Mouse (Mus musculus) stomach, embryonic 16.5 days (tissue): Measurements from ENCODE around the gene Serf1. TPM values are rescaled to one million over a fixed set of nuclear protein-coding genes. Genes with fewer than 3 reads are reported as not detected.

ENCODE experiments used
- ATAC-seq: fragments of 200-750 bp; cut with Nextera tagmentation; 2 replicates; pipeline ENCODE4 v1.8.0; 2017; ENCODE audit warnings: moderate number of reproducible peaks, moderate TSS enrichment; ENCODE audit not compliant: insufficient read depth, low FRiP score
- H3K27ac ChIP-seq: fragments of 300-500 bp; sonication (generic); 2 replicates; pipeline ENCODE4 v1.5.1; 2014; ENCODE audit warnings: low read length
- H3K27me3 ChIP-seq: fragments of 300-500 bp; sonication (generic); 2 replicates; pipeline ENCODE4 v1.6.1; 2014; ENCODE audit warnings: low read length, control low read depth, mixed read lengths; ENCODE audit not compliant: control insufficient read depth, insufficient read depth
- H3K36me3 ChIP-seq: fragments of 300-500 bp; sonication (generic); 2 replicates; pipeline ENCODE4 v1.6.1; 2014; ENCODE audit warnings: low read length; ENCODE audit not compliant: control insufficient read depth, insufficient read depth
- H3K4me1 ChIP-seq: fragments of 300-500 bp; sonication (generic); 2 replicates; pipeline ENCODE4 v1.6.1; 2014; ENCODE audit warnings: low read length, control low read depth, mixed read lengths; ENCODE audit not compliant: control insufficient read depth, insufficient read depth
- H3K4me2 ChIP-seq: fragments of 300-500 bp; sonication (generic); 2 replicates; pipeline ENCODE4 v1.6.1; 2014; ENCODE audit warnings: low read depth, low read length, mixed read lengths
- H3K4me3 ChIP-seq: fragments of 300-500 bp; sonication (generic); replicated peaks from 2 replicates; pipeline ENCODE4 v1.5.1; 2014; ENCODE audit warnings: mild to moderate bottlenecking, low read length
- H3K9ac ChIP-seq: fragments of 300-500 bp; sonication (generic); 2 replicates; pipeline ENCODE4 v1.6.1; 2014; ENCODE audit warnings: low read length
- H3K9me3 ChIP-seq: fragments of 300-500 bp; sonication (generic); replicated peaks from 2 replicates; pipeline ENCODE4 v1.6.1; 2016; ENCODE audit warnings: low read length, control low read depth; ENCODE audit not compliant: control insufficient read depth
- WGBS: fragments of 180-500 bp; shearing (Covaris S2); extraction: QIAGEN DNeasy Blood & Tissue Kit; methylation state at CpG from one replicate; pipeline ENCODE4 v1.1.7; 2014; 5-methylcytosine and 5-hydroxymethylcytosine counted together
- polyA plus RNA-seq: library from polyadenylated mRNA; unstranded; fragments of >200 nt; fragmentation: Nextera tagmentation; extraction: Ambion mirVana; gene quantifications from 2 replicates; pipeline ENCODE4 v1.2.1, GENCODE M21; 2015

Serf1 gene
- 114 and 132 TPM in 2 replicates for polyA plus RNA-seq

GRCm38 (mm10) chr13:100107652-100108472, at the start of gene Serf1:
Serf1 (plus strand) TSS chr13:100108012.
- H3K9ac ChIP-seq: peak within 1 kb of the TSS; percentile 84
- H3K4me3 ChIP-seq: peak within 1 kb of the TSS; percentile 65
- no peaks in the 10 kb centered on the region for H3K36me3 ChIP-seq
- H3K27ac ChIP-seq: peak within 1 kb of the TSS; percentile 73
- ATAC-seq: peak; percentile 89
- peak within 1 kb of the TSS; percentile 94 for H3K4me2 ChIP-seq
- no peaks in the 10 kb centered on the region for H3K9me3 ChIP-seq
- H3K4me1 ChIP-seq: peaks cover 11% of the 10 kb centered on the region
- under 1% methylated on average over 76 of the region's 76 CpGs for WGBS
- H3K27me3 ChIP-seq: no peaks in the 10 kb centered on the region

DNA sequence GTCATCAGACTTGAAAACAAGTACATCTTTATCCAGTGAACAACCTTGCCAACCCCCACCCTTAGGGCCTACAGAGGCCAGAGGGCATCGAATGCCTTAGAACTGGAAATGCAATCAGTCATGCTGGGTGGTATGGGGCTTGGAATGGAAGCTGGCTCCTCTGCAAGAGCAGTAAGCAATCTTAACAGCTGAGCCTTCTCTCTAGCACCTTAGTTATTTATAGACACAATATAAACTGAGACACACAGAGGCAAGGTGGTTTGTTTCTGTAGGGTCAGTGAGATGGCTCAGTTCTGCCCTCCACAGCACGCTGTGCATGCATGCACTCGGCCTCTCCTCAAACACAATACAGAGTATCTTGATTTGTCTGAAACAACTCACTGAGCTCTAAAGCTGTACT, 43.9 kb upstream of the Serf1 start:
- no peak overlapping the region for H3K9ac ChIP-seq
- H3K36me3 ChIP-seq: peaks cover 18% of the 10 kb centered on the region
- no peaks in the 10 kb centered on the region for H3K27me3 ChIP-seq
- H3K4me2 ChIP-seq: no peak overlapping the region
- no peaks in the 10 kb centered on the region for H3K4me1 ChIP-seq
- no peaks in the 10 kb centered on the region for H3K9me3 ChIP-seq
- 76% methylated on average over 3 of the region's 3 CpGs for WGBS
- no peak overlapping the region for H3K27ac ChIP-seq
- H3K4me3 ChIP-seq: no peak overlapping the region
- no peak for ATAC-seq

DNA sequence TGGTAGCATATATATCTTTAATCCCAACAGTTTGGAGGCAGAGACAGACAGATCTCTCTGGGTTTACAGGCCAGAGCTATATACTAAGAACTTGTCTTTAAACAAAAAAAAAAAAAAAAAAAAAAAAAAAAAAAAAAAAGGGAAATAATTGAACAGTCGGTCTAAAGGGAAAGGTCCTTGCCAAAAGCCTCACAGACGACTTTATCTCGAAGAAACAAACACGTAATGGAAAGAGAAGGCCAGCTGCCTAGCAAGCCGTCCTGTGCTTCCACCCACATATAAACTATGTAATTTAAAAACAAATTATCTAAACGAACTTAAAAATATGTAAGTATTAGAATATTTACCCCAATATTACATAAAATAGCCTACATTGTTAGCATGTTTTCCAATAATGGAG, 40.0 kb upstream of the Serf1 start:
- Histone ChIP-seq H3K36me3 (peaks cover 25% of the 10 kb centered on the region), H3K27ac (no peak overlapping the region), H3K9ac (no peak overlapping the region), H3K4me2 (no peak overlapping the region), H3K9me3 (no peaks in the 10 kb centered on the region), H3K4me1 (no peaks in the 10 kb centered on the region), H3K27me3 (no peaks in the 10 kb centered on the region), H3K4me3 (no peak overlapping the region)
- 81% methylated on average over 6 of the region's 6 CpGs for WGBS
- ATAC-seq: no peak

- no peak overlapping the region for H3K9ac ChIP-seq
- peaks cover 24% of the 10 kb centered on the region; the same call in 1 of the 2 replicates for H3K36me3 ChIP-seq
- ATAC-seq: no peak
- no peaks in the 10 kb centered on the region for H3K9me3 ChIP-seq
- 72% methylated on average over 8 of the region's 8 CpGs for WGBS
- H3K27me3 ChIP-seq: no peaks in the 10 kb centered on the region
- H3K4me2 ChIP-seq: no peak overlapping the region
- H3K4me3 ChIP-seq: no peak overlapping the region
- no peak overlapping the region for H3K27ac ChIP-seq
- no peaks in the 10 kb centered on the region for H3K4me1 ChIP-seq
Observed at GRCm38 (mm10) chr13:100071473-100071872, 36.3 kb upstream of the Serf1 start.

GRCm38 (mm10) chr13:100098808-100099207, 9.0 kb upstream of the Serf1 start:
- ATAC-seq: no peak
- no peak overlapping the region for H3K9ac ChIP-seq
- H3K27me3 ChIP-seq: no peaks in the 10 kb centered on the region
- no peak overlapping the region for H3K4me3 ChIP-seq
- peaks cover 11% of the 10 kb centered on the region for H3K4me1 ChIP-seq
- H3K4me2 ChIP-seq: no peak overlapping the region
- no peak overlapping the region for H3K27ac ChIP-seq
- WGBS: 87% methylated on average over 6 of the region's 6 CpGs
- peaks cover 11% of the 10 kb centered on the region for H3K36me3 ChIP-seq
- no peaks in the 10 kb centered on the region for H3K9me3 ChIP-seq

DNA sequence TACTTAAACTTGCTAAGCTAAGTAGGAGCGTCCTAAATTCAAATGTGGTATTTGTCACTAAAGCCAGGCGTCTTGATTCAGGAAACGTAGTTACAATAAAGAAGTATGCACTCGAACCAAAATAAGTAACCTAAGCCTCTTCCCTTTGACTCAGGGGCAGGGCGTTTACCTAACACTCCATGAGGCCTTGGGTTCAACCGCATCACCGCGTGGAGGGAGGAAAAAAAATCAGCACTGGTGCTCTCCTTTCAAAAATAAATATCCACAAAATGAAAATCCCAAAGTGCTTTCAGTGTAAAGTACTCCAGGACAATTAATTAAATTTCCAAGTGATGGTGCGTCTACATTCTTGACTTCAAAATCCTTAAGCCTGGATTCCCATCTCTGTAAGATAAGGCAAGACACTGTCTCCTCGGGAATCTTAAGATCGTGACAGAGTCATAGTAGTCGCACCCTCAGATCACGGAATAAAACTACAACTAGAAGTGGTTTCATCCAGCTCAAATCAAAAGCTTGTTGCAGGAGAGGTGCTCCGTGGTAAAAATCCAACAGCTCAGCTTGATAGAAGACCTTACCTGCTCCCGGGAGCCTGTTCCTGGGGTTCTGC, 4.7 kb upstream of the Serf1 start:
- peak overlapping the region; percentile 71 for H3K4me2 ChIP-seq
- peaks cover 11% of the 10 kb centered on the region for H3K4me1 ChIP-seq
- WGBS: 3% methylated on average over 15 of the region's 15 CpGs
- peak overlapping the region; percentile 80 for H3K27ac ChIP-seq
- peak overlapping the region; percentile 92 for H3K9ac ChIP-seq
- peak overlapping the region; percentile 94 for H3K4me3 ChIP-seq
- H3K36me3 ChIP-seq: no peaks in the 10 kb centered on the region
- no peaks in the 10 kb centered on the region for H3K9me3 ChIP-seq
- no peak for ATAC-seq
- no peaks in the 10 kb centered on the region for H3K27me3 ChIP-seq

GRCm38 (mm10) chr13:100103748-100104254, 4.0 kb upstream of the Serf1 start, which contains the start of gene Bdp1:
Bdp1 (minus strand) TSS chr13:100104070.
- Histone ChIP-seq H3K9me3 (no peaks in the 10 kb centered on the region), H3K9ac (peak within 1 kb of the TSS; percentile 92), H3K36me3 (no peaks in the 10 kb centered on the region), H3K4me1 (peaks cover 15% of the 10 kb centered on the region), H3K4me3 (peak within 1 kb of the TSS; percentile 94), H3K27me3 (no peaks in the 10 kb centered on the region), H3K4me2 (peak within 1 kb of the TSS; percentile 71), H3K27ac (peak within 1 kb of the TSS; percentile 80)
- 0% methylated on average over 44 of the region's 44 CpGs for WGBS
- peak; percentile 74 for ATAC-seq

DNA sequence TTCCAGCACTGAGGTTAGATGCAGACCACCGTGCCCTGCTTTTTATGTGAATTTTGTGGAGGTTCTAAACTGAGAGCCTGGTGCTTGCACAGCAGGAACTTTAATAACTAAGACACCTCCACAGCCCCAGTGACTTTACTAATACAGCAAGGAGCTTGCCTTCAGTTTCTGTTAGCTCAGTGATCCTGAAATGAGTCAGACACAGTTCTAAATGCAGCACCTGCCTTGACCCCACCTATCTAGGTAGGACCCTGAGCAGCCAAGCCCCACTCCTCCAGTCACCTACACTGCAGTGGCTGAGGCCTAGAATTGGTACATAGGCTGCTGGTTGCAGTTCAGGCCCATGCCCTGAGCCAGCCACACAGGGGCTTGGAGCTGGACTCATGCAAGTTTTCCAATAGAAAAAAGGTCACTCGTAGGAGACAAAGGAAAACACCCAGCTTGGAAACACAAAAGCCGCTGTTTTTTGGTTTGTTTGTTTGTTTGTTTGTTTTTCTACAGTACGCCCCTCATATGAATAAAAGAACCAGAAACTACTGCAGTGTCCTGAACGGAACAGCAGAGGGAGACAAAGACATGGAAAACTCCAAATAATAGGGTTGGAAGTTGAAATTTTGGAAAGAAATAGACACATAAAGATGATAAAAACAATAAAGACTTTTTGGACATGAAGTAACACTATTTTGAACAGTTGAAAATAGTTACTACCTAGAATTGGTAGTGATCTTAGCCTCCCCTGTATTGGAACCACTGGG, 4.6 kb downstream of the Serf1 start:
- WGBS: 38% methylated on average over 5 of the region's 5 CpGs
- H3K4me2 ChIP-seq: no peak overlapping the region
- H3K4me3 ChIP-seq: no peak overlapping the region
- H3K4me1 ChIP-seq: peaks cover 9% of the 10 kb centered on the region
- no peak overlapping the region for H3K27ac ChIP-seq
- H3K27me3 ChIP-seq: no peaks in the 10 kb centered on the region
- H3K9me3 ChIP-seq: no peaks in the 10 kb centered on the region
- H3K36me3 ChIP-seq: no peaks in the 10 kb centered on the region
- no peak for ATAC-seq
- no peak overlapping the region for H3K9ac ChIP-seq
